Mouse (Mus musculus) spleen, postnatal 4 days (tissue): ENCODE results near the gene Sp2.

ENCODE experiments used
- DNase-seq, 2 experiments: peaks; one replicate each; pipeline ENCODE4 v3.0.0; 2022; ENCODE audit warnings: low spot score in 2 of 2

The Sp2 gene

GRCm38 (mm10) chr11:96982859-96983258 is at the start of gene Sp2:
Gene Sp2, minus strand, starts transcription at chr11:96982959.
- DNase-seq: no peak

- no peak for DNase-seq
These were observed 49.7 kb upstream of the Sp2 start for GRCm38 (mm10) chr11:97032499-97032898.

- no peak for DNase-seq
These were observed 49.2 kb upstream of the Sp2 start for GRCm38 (mm10) chr11:97031977-97032376.

GRCm38 (mm10) chr11:97030426-97030825 is 47.7 kb upstream of the Sp2 start:
- DNase-seq: no peak

- peak; percentile 82 to 94 for DNase-seq
These were observed 47.1 kb upstream of the Sp2 start, which contains the start of gene Scrn2 for GRCm38 (mm10) chr11:97029686-97030417. Gene Scrn2, plus strand, starts transcription at chr11:97029938.

GRCm38 (mm10) chr11:97025721-97026344 is 43.1 kb upstream of the Sp2 start:
- peak; percentile 88 to 95 for DNase-seq

- no peak for DNase-seq
These were observed 42.2 kb upstream of the Sp2 start for GRCm38 (mm10) chr11:97024977-97025376.

GRCm38 (mm10) chr11:97021873-97022484 is 39.2 kb upstream of the Sp2 start:
- peak; percentile 76 to 88 for DNase-seq

- DNase-seq: no peak
These were observed 38.5 kb upstream of the Sp2 start for GRCm38 (mm10) chr11:97021121-97021765.

GRCm38 (mm10) chr11:97019345-97019708 is 36.6 kb upstream of the Sp2 start:
- no peak for DNase-seq

GRCm38 (mm10) chr11:97018583-97019344 is 36.0 kb upstream of the Sp2 start:
- DNase-seq: no peak

GRCm38 (mm10) chr11:97017696-97018582 is 35.2 kb upstream of the Sp2 start:
- peak in 1 of 2 experiments; percentile 64 for DNase-seq

- no peak for DNase-seq
These were observed 30.4 kb upstream of the Sp2 start, which contains the start of gene Sp6 for GRCm38 (mm10) chr11:97013121-97013670. Gene Sp6, plus strand, starts transcription at chr11:97013394.

- no peak for DNase-seq
These were observed 26.5 kb upstream of the Sp2 start for GRCm38 (mm10) chr11:97009198-97009790.

GRCm38 (mm10) chr11:97007093-97007794 is 24.5 kb upstream of the Sp2 start:
- no peak for DNase-seq

GRCm38 (mm10) chr11:97003170-97003569 is 20.4 kb upstream of the Sp2 start:
- DNase-seq: no peak

- peak in 1 of 2 experiments; percentile 71 for DNase-seq
These were observed 14.7 kb upstream of the Sp2 start for GRCm38 (mm10) chr11:96997380-96997956.

GRCm38 (mm10) chr11:96996773-96997379 is 14.1 kb upstream of the Sp2 start:
- DNase-seq: no peak
